Comparison of ENCODE assay signal across 18 mouse cellular contexts in genomic region chr12:12783699-12784605, GRCm38 (mm10).
DNase-seq lines count a peak whose midpoint lies in the region; ATAC-seq and TF ChIP-seq lines count a peak whose summit lies in the region.
"Had no signal": no experiment of that assay in that cellular context is flagged by ENCODE, and none has a peak within 500 bp of the region (broad histone marks: within the 10 kb centered on the region; RNA-seq: fewer than 3 reads in every experiment).

No protein-coding gene starts in this region.

- ATAC-seq in forebrain, embryonic 13.5 days = peak; percentile 46; the same call in 1 of the 2 replicates
- ATAC-seq: liver, postnatal 0 days had no signal

- peak; percentile 21 to 49 for DNase-seq in left cerebral cortex, postnatal 25 days (ENCODE audit: low spot score in 2 of 2)
- no peak for DNase-seq in left cerebral cortex, postnatal 4 days
- peak; percentile 88 for DNase-seq in brain, embryonic 14.5 days (ENCODE audit: low read depth)
- peak; percentile 55 for DNase-seq in telencephalon, adult 2 months (ENCODE audit: low read depth, low spot score)
- DNase-seq in gastrocnemius, adult 18-20 months (ENCODE audit: low spot score) = no peak
- DNase-seq in neural tube, embryonic 10.5 days (ENCODE audit: extremely low spot score, low spot score) = no peak
- DNase-seq: adrenal gland, postnatal 36 days; cerebellum, adult 8-10 months; gastrocnemius, postnatal 25 days; kidney, adult 18-20 months; liver, postnatal 0 days had no signal

- no peak for TF ChIP-seq POLR2A in brain, embryonic 14.5 days (IDR thresholded peaks at IDR 0.05; ENCODE audit: borderline replicate concordance, extremely low read depth, insufficient read depth, insufficient read length, poor library complexity, severe bottlenecking)

- no peaks in the 10 kb centered on the region for H3K36me3 ChIP-seq in forebrain, embryonic 13.5 days (ENCODE audit: poor library complexity, severe bottlenecking)
- H3K36me3 ChIP-seq: embryonic facial prominence, embryonic 13.5 days; heart, embryonic 13.5 days; limb, embryonic 13.5 days had no signal

- intact Hi-C loops in left cerebral cortex, postnatal 25 days (cut with DNase I) = loop anchor here (5.0 to 10.0 kb wide), 2 partner anchors 153 to 431 kb away; no protein-coding TSS in a partner anchor
- intact Hi-C loops in left cerebral cortex, postnatal 4 days (cut with DNase I) = no loop called here

- H3K27me3 ChIP-seq in forebrain, embryonic 13.5 days = peaks cover 9% of the 10 kb centered on the region
- H3K27me3 ChIP-seq: CH12.LX had no signal

- H3K9me3 ChIP-seq in forebrain, embryonic 13.5 days (replicated peaks) = peaks cover 7% of the 10 kb centered on the region
- H3K9me3 ChIP-seq: embryonic facial prominence, embryonic 13.5 days had no signal

- WGBS in forebrain, embryonic 13.5 days = 5% methylated on average over 11 of the region's 11 CpGs

- TF ChIP-seq CTCF in brain, embryonic 14.5 days (IDR thresholded peaks at IDR 0.05; ENCODE audit: borderline replicate concordance, extremely low read depth, insufficient read depth, insufficient read length) = no peak

- no peak overlapping the region for H3K4me3 ChIP-seq in forebrain, embryonic 13.5 days
- H3K4me3 ChIP-seq: embryonic facial prominence, embryonic 13.5 days; heart, embryonic 13.5 days; limb, embryonic 13.5 days; myocyte had no signal

- H3K4me1 ChIP-seq in forebrain, embryonic 13.5 days = peaks cover 46% of the 10 kb centered on the region

- H3K9ac ChIP-seq in forebrain, embryonic 13.5 days = no peak overlapping the region
- H3K9ac ChIP-seq: embryonic facial prominence, embryonic 13.5 days; heart, embryonic 13.5 days; limb, embryonic 13.5 days; liver, postnatal 0 days had no signal

- H3K4me2 ChIP-seq in forebrain, embryonic 13.5 days = 0 out of 2 replicates have a peak overlapping the region, but pooled peaks have one; percentile 2
- H3K4me2 ChIP-seq: embryonic facial prominence, embryonic 13.5 days; heart, embryonic 13.5 days; limb, embryonic 13.5 days had no signal

- H3K27ac ChIP-seq in forebrain, embryonic 13.5 days = peak overlapping the region; percentile 37
- H3K27ac ChIP-seq: embryonic facial prominence, embryonic 13.5 days; heart, embryonic 13.5 days; stomach, postnatal 0 days had no signal

Comparison
In these comparisons a context has a peak if more than half of its experiments do, and no peak if none do; other contexts are left out.
1. DNase-seq: peak in left cerebral cortex, postnatal 25 days (2 of 2), brain, embryonic 14.5 days (single experiment) and telencephalon, adult 2 months (single experiment); none in left cerebral cortex, postnatal 4 days (single experiment), gastrocnemius, adult 18-20 months (single experiment) and neural tube, embryonic 10.5 days (single experiment).